Mouse (Mus musculus): ENCODE results near the gene Cand1.

- no peak for TF ChIP-seq CTCF (IDR thresholded peaks at IDR 0.05; ENCODE audit: borderline replicate concordance, insufficient read depth, low read depth, low read length)
- peak; percentile 86 for TF ChIP-seq POLR2A (IDR thresholded peaks at IDR 0.05; ENCODE audit: borderline replicate concordance, insufficient read depth, low read length)
These were observed at the start of gene Cand1 for GRCm38 (mm10) chr10:119239969-119240721.

All from cerebellum, adult 2 months (tissue).